8 mouse cellular contexts compared by ENCODE assay signal in genomic region chr10:69690961-69691451, GRCm38 (mm10).
DNase-seq lines count a peak whose midpoint lies in the region; ATAC-seq and TF ChIP-seq lines count a peak whose summit lies in the region.
"Had no signal": no experiment of that assay in that cellular context is flagged by ENCODE, and none has a peak within 500 bp of the region (broad histone marks: within the 10 kb centered on the region; RNA-seq: fewer than 3 reads in every experiment).

No protein-coding gene starts in this region.

- intact Hi-C loops in left cerebral cortex, adult 2 months (cut with DNase I): loop anchor here (1.0 kb wide), 1 partner anchor 20 kb away; no protein-coding TSS in a partner anchor
- intact Hi-C loops in left cerebral cortex, postnatal 4 days (cut with DNase I): no loop called here

- H3K9ac ChIP-seq in forebrain, embryonic 13.5 days: peak overlapping the region; percentile 35; the same call in 1 of the 2 replicates
- H3K9ac ChIP-seq in intestine, embryonic 14.5 days (ENCODE audit: low read length): no peak overlapping the region
- peak overlapping the region; percentile 42; the same call in 1 of the 2 replicates for H3K9ac ChIP-seq in midbrain, postnatal 0 days (replicated peaks; ENCODE audit: low read length, poor library complexity, severe bottlenecking)

- H3K4me2 ChIP-seq in forebrain, embryonic 13.5 days: peak overlapping the region; percentile 51
- H3K4me2 ChIP-seq in intestine, embryonic 14.5 days (ENCODE audit: low read length): peak overlapping the region; percentile 3; the same call in 1 of the 2 replicates
- H3K4me2 ChIP-seq in midbrain, postnatal 0 days (ENCODE audit: low read depth, low read length, poor library complexity, severe bottlenecking): peak overlapping the region; percentile 41

- H3K4me3 ChIP-seq in left cerebral cortex, adult 2 months: peak overlapping the region; percentile 26
- peak overlapping the region; percentile 11; the same call in 1 of the 2 replicates for H3K4me3 ChIP-seq in forebrain, embryonic 13.5 days
- no peak overlapping the region for H3K4me3 ChIP-seq in intestine, embryonic 14.5 days (ENCODE audit: low read depth, low read length)
- H3K4me3 ChIP-seq in midbrain, postnatal 0 days (ENCODE audit: low read depth, low read length): 0 out of 2 replicates have a peak overlapping the region, but pooled peaks have one; percentile 14

- DNase-seq in left cerebral cortex, adult 2 months (ENCODE audit: extremely low spot score in 1 of 2, low spot score in 2 of 2): no peak
- no peak for DNase-seq in left cerebral cortex, postnatal 4 days
- DNase-seq in intestine, embryonic 14.5 days (ENCODE audit: low spot score): no peak
- peak; percentile 44 for DNase-seq in midbrain, postnatal 0 days (ENCODE audit: low spot score)
- no peak for DNase-seq in urinary bladder, postnatal 4 days (ENCODE audit: low spot score in 2 of 2)
- no peak for DNase-seq in thymus, postnatal 4 days
- DNase-seq: thymus, postnatal 36 days had no signal

- peak overlapping the region; percentile 81 for H3K27ac ChIP-seq in left cerebral cortex, adult 2 months
- H3K27ac ChIP-seq in forebrain, embryonic 13.5 days: peak overlapping the region; percentile 79
- no peak overlapping the region for H3K27ac ChIP-seq in intestine, embryonic 14.5 days (ENCODE audit: low read depth)
- H3K27ac ChIP-seq in midbrain, postnatal 0 days (ENCODE audit: low read depth, low read length): peak overlapping the region; percentile 47; the same call in 1 of the 2 replicates

- peaks cover 22% of the 10 kb centered on the region for H3K4me1 ChIP-seq in forebrain, embryonic 13.5 days
- no peaks in the 10 kb centered on the region for H3K4me1 ChIP-seq in intestine, embryonic 14.5 days (replicated peaks; ENCODE audit: control insufficient read depth, insufficient read depth, low read length)
- H3K4me1 ChIP-seq in midbrain, postnatal 0 days (ENCODE audit: insufficient read depth, low read length): 0 out of 2 replicates have a peak, but pooled peaks cover 5% of the 10 kb centered on the region

- no peaks in the 10 kb centered on the region for H3K27me3 ChIP-seq in forebrain, embryonic 13.5 days
- H3K27me3 ChIP-seq in intestine, embryonic 14.5 days (replicated peaks; ENCODE audit: control insufficient read depth, insufficient read depth, low read length): no peaks in the 10 kb centered on the region
- H3K27me3 ChIP-seq in midbrain, postnatal 0 days (ENCODE audit: insufficient read depth, low read length): no peaks in the 10 kb centered on the region

- H3K9me3 ChIP-seq in forebrain, embryonic 13.5 days (replicated peaks): no peaks in the 10 kb centered on the region
- H3K9me3 ChIP-seq in intestine, embryonic 14.5 days (ENCODE audit: control insufficient read depth, low read length): no peaks in the 10 kb centered on the region
- no peaks in the 10 kb centered on the region for H3K9me3 ChIP-seq in midbrain, postnatal 0 days (ENCODE audit: low read length)

- H3K36me3 ChIP-seq in forebrain, embryonic 13.5 days (ENCODE audit: poor library complexity, severe bottlenecking): no peaks in the 10 kb centered on the region
- H3K36me3 ChIP-seq in intestine, embryonic 14.5 days (ENCODE audit: control insufficient read depth, insufficient read depth, low read length): no peaks in the 10 kb centered on the region
- no peaks in the 10 kb centered on the region for H3K36me3 ChIP-seq in midbrain, postnatal 0 days (ENCODE audit: insufficient read depth, low read length)

- peak; percentile 66 for ATAC-seq in forebrain, embryonic 13.5 days
- ATAC-seq in intestine, embryonic 14.5 days (replicated peaks; ENCODE audit: low FRiP score, low TSS enrichment, low read depth): no peak
- 0 out of 2 replicates have a peak, but pooled peaks have one; percentile 52 for ATAC-seq in midbrain, postnatal 0 days (ENCODE audit: low FRiP score)

- no peak for TF ChIP-seq CTCF in left cerebral cortex, adult 2 months (IDR thresholded peaks at IDR 0.05)
- no peak for TF ChIP-seq CTCF in midbrain, postnatal 0 days (IDR thresholded peaks at IDR 0.05)

- 6% methylated on average over 6 of the region's 6 CpGs for whole genome bisulfite sequencing in forebrain, embryonic 13.5 days
- 23% methylated on average over 6 of the region's 6 CpGs for WGBS in intestine, embryonic 14.5 days
- WGBS in midbrain, postnatal 0 days: 14% methylated on average over 6 of the region's 6 CpGs
